Mouse (Mus musculus): Measurements from ENCODE around the gene Tomm70a.
A peak's percentile ranks its signal among the peaks of the same experiment; 100 is the strongest.
"Not testable (repeated sequence)": the region's sequence is repeated elsewhere in the genome, so short reads cannot be mapped to it uniquely, and the experiment has no call there.

The Tomm70a gene

GRCm38 (mm10) chr16:57151437-57151836 is 29.9 kb downstream of the Tomm70a start:
- DNase-seq: no peak

DNA sequence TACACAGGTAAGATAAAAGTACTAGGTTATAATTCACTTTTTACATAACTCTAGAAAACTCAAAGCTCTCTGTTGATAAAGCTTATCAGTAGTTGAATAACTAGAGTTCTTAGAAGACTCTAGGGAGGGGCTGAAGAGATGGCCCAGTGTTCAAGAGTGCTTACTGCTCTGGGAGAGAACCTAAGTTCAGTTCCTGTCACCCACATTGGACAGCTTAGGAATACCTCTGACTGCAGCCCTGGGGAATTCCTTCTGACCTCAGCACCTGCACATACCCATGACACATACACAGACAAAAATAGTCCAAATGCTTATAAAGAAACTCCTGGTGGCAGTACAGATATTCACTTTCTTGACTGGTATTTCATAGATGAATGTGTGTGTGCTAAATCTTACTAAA is 34.4 kb downstream of the Tomm70a start:
- peak; percentile 25 for DNase-seq

GRCm38 (mm10) chr16:57157076-57157475 is 35.6 kb downstream of the Tomm70a start:
- DNase-seq: no peak

- no peak for DNase-seq
Measured at GRCm38 (mm10) chr16:57157728-57158127, 36.2 kb downstream of the Tomm70a start.

- DNase-seq: no peak
Measured at GRCm38 (mm10) chr16:57159835-57160234, 38.3 kb downstream of the Tomm70a start.

GRCm38 (mm10) chr16:57162841-57163240 is 41.3 kb downstream of the Tomm70a start:
- no peak for DNase-seq

- no peak for DNase-seq
Measured at GRCm38 (mm10) chr16:57163694-57164093, 42.2 kb downstream of the Tomm70a start.

GRCm38 (mm10) chr16:57165157-57165556 is 43.7 kb downstream of the Tomm70a start:
- no peak for DNase-seq

DNA sequence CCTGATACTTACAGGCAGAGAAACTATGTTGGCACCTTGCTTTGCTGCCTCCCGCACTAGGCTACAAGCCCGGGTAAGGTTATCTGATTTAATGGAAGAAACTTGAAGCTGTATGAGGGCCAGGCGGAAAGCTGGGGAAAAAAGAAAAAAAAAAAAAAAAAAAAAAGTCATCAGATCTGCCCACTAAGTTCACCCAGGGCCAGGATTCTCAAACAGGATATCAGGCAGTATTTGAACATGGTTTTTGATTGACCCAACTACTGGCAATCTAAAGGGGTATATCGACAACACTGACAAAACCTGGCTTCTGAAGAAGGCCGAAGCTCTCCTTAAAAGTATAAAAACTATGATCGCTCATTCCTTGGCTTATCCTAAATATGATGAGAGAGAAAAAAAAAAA is 44.6 kb downstream of the Tomm70a start:
- DNase-seq: no peak

- peak; percentile 94 for DNase-seq
Measured at GRCm38 (mm10) chr16:57166611-57167513, 45.4 kb downstream of the Tomm70a start, which contains the start of gene Nit2. Nit2 (minus strand) TSS chr16:57167341.

GRCm38 (mm10) chr16:57167514-57167912 is 46.0 kb downstream of the Tomm70a start:
- no peak for DNase-seq

- no peak for DNase-seq
Measured at GRCm38 (mm10) chr16:57168236-57168635, 46.7 kb downstream of the Tomm70a start.

DNA sequence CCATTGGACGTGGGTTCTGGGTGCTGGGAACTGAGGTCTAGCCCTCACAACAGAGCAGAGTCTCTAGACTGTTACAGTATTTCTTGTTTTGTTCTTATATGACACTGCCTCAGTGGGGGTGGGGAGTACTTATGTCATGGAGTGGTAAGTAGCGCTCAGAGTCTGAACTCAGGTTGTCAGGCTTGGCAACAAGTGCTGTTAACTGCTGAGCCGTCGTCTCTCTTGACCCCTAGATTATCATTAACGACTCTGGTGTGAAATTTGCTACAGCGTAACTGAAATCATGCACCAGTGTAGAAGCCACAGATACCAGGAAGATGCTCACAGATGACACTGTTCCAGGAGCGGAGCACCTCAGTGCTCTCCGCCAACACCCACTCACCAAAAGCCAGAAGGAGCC is 49.7 kb downstream of the Tomm70a start:
- DNase-seq: no peak

GRCm38 (mm10) chr16:57171570-57171969 is 50.1 kb downstream of the Tomm70a start:
- no peak for DNase-seq

DNA sequence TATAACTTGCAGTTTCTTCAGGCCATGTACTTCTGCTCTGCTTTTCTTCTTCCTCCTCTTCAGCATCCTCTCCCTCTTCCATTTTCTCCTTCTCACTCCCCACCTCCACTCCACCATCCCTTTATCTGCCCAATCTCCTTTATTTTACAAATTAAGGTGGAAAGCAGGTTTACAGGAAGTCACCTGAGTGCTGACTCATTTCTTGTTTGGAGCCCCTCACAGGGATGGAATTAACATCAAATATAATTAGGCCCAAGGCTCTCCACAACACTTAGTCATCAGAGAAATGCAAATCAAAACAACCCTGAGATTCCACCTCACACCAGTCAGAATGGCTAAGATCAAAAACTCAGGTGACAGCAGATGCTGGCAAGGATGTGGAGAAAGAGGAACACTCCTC is 53.0 kb downstream of the Tomm70a start:
- DNase-seq: not testable (repeated sequence)

GRCm38 (mm10) chr16:57175751-57176150 is 54.2 kb downstream of the Tomm70a start:
- no peak for DNase-seq

- DNase-seq: no peak
Measured at GRCm38 (mm10) chr16:57176276-57176675, 54.8 kb downstream of the Tomm70a start.

GRCm38 (mm10) chr16:57177254-57177653 is 55.8 kb downstream of the Tomm70a start:
- peak; percentile 16 for DNase-seq

GRCm38 (mm10) chr16:57177664-57178063 is 56.2 kb downstream of the Tomm70a start:
- DNase-seq: no peak

DNA sequence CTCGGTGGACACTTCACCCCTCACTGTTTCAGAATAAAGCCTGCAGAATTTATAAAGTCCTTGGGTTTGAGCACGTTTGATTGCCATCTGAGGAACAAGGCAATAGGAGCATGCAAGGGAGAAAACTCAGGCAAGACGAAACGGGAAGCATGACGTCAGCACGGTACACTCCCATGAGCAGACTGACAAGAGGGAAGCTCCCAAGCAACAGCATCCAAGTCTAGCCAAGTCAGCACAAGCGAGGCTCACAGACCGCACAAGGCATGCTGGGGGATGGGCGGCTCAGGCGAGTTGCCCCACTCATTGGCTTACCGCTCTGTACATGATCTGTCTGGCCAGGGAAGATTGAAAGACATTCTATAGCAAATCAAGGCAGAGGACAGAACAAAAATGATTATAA is 59.7 kb downstream of the Tomm70a start:
- peak; percentile 21 for DNase-seq

DNA sequence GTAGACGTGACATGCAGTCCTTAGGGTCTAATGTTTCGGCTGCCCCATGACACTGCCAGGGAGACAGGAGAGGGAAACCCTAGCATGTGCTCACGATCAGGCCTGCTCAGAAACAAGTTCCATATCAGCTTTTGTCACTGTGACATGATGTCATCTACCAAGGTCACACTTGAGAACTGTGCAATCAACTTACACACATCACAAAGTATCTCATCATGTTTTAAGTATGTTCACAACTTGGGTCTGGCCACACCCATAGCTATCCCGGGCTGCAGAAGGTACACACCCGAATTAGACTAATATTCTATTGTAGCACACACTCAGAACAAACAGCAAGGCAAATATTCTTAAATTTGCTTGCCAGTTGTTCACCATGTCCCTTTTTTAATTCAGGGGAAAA is 60.5 kb downstream of the Tomm70a start:
- DNase-seq: no peak

DNA sequence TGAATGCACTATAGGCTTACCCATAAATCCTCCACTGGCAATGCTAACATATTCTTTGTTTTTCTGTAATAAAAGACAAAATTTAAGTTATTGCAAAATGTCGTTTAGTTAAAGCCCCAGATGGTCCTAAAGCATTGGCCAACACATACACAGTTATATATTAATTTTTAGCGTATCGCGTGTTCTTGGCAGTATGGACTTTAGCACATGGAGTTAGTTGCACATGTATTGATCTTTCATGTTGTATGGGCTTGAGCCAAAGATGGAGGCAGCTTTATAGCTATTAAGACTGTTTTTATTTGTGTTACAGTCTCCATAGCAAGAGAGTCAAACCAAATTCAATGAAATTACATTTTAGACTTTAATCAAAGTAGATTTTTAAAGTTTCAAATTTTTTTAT is 65.1 kb downstream of the Tomm70a start:
- DNase-seq: no peak

GRCm38 (mm10) chr16:57189493-57189892 is 68.0 kb downstream of the Tomm70a start:
- no peak for DNase-seq

DNA sequence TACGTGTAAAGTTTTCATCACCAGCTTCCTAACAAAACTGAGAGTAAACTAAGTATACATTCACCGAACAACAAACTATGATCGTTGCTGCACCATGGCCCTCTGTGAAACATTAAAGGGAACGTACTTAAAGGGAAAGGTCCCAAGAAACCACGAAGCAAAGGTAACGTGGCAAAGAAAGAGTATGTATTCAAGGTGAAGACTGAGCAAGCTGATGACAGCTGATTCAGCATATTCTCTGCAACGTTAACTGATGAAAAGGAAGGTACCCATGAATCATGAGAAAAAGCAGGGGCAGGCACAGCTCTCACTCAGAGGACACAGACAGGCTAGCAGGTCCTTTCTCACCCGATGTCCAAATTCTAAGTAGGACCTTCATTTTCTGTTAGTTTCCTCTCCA is 68.9 kb downstream of the Tomm70a start:
- no peak for DNase-seq

GRCm38 (mm10) chr16:57191214-57191613 is 69.7 kb downstream of the Tomm70a start:
- no peak for DNase-seq
